ENCODE assay signal across 11 mouse cellular contexts in genomic region chr11:102025354-102025753, GRCm38 (mm10). TPM values are rescaled to one million over a fixed set of nuclear protein-coding genes. Genes with fewer than 3 reads are reported as not detected.
DNase-seq lines count a peak whose midpoint lies in the region; ATAC-seq and TF ChIP-seq lines count a peak whose summit lies in the region.
"Had no signal": no experiment of that assay in that cellular context is flagged by ENCODE, and none has a peak within 500 bp of the region (broad histone marks: within the 10 kb centered on the region; RNA-seq: fewer than 3 reads in every experiment).

No protein-coding gene starts in this region.

- DNase-seq in cerebellum, adult 2 months = peak; percentile 53 to 61
- no peak for DNase-seq in left cerebral cortex, adult 2 months (ENCODE audit: extremely low spot score in 1 of 2, low spot score in 2 of 2)
- no peak for DNase-seq in left cerebral cortex, postnatal 4 days
- no peak for DNase-seq in hindbrain, embryonic 14.5 days (ENCODE audit: low spot score)
- no peak for DNase-seq in retina, embryonic 14.5 days (ENCODE audit: low spot score)
- DNase-seq: spleen, adult 18-20 months had no signal

- peaks cover 37% of the 10 kb centered on the region for H3K4me1 ChIP-seq in cerebellum, adult 2 months (ENCODE audit: control insufficient read depth, insufficient read depth, low read length)
- peaks cover 32% of the 10 kb centered on the region for H3K4me1 ChIP-seq in hindbrain, embryonic 14.5 days (replicated peaks; ENCODE audit: control insufficient read depth, insufficient read depth, low read length)
- H3K4me1 ChIP-seq in neural tube, embryonic 14.5 days (ENCODE audit: control insufficient read depth, insufficient read depth, low read length) = peaks cover 19% of the 10 kb centered on the region

- intact Hi-C loops in left cerebral cortex, adult 2 months (cut with DNase I) = no loop called here
- intact Hi-C loops in left cerebral cortex, postnatal 4 days (cut with DNase I) = loop anchor here (5.0 kb wide), 1 partner anchor 33 kb away; no protein-coding TSS in a partner anchor

- H3K4me3 ChIP-seq in cerebellum, adult 2 months (replicated peaks; ENCODE audit: insufficient read depth, low read depth, low read length) = peak overlapping the region; percentile 74
- peak overlapping the region; percentile 79 for H3K4me3 ChIP-seq in left cerebral cortex, adult 2 months
- H3K4me3 ChIP-seq in hindbrain, embryonic 14.5 days (replicated peaks; ENCODE audit: low read length) = peak overlapping the region; percentile 79; the same call in 1 of the 2 replicates
- peak overlapping the region; percentile 77 for H3K4me3 ChIP-seq in neural tube, embryonic 14.5 days (ENCODE audit: low read depth, low read length)

- peaks cover 14% of the 10 kb centered on the region for H3K36me3 ChIP-seq in hindbrain, embryonic 14.5 days (replicated peaks; ENCODE audit: control insufficient read depth, insufficient read depth)
- H3K36me3 ChIP-seq in neural tube, embryonic 14.5 days (ENCODE audit: control insufficient read depth, insufficient read depth, low read length) = no peaks in the 10 kb centered on the region

- peak overlapping the region; percentile 17; the same call in 1 of the 2 replicates for H3K9ac ChIP-seq in hindbrain, embryonic 14.5 days
- H3K9ac ChIP-seq in neural tube, embryonic 14.5 days (replicated peaks; ENCODE audit: low read depth, low read length) = 0 out of 2 replicates have a peak overlapping the region, but pooled peaks have one; percentile 0

- no peak for TF ChIP-seq POLR2A in cerebellum, adult 2 months (IDR thresholded peaks at IDR 0.05; ENCODE audit: borderline replicate concordance, insufficient read depth, low read length)

- H3K4me2 ChIP-seq in hindbrain, embryonic 14.5 days (replicated peaks) = peak overlapping the region; percentile 75
- H3K4me2 ChIP-seq in neural tube, embryonic 14.5 days (ENCODE audit: low read depth, low read length) = peak overlapping the region; percentile 72

- no peak for TF ChIP-seq CTCF in cerebellum, adult 2 months (IDR thresholded peaks at IDR 0.05; ENCODE audit: borderline replicate concordance, insufficient read depth, low read depth, low read length)
- no peak for TF ChIP-seq CTCF in left cerebral cortex, adult 2 months (IDR thresholded peaks at IDR 0.05)

- H3K27me3 ChIP-seq in cerebellum, adult 2 months (ENCODE audit: control insufficient read depth, insufficient read depth, low read length) = no peaks in the 10 kb centered on the region
- no peaks in the 10 kb centered on the region for H3K27me3 ChIP-seq in hindbrain, embryonic 14.5 days (ENCODE audit: control insufficient read depth, insufficient read depth, low read length)
- H3K27me3 ChIP-seq in neural tube, embryonic 14.5 days (ENCODE audit: control insufficient read depth, insufficient read depth, low read length) = no peaks in the 10 kb centered on the region

- WGBS in cerebellum, adult 2 months = 8% methylated on average over 7 of the region's 7 CpGs
- 34% methylated on average over 7 of the region's 7 CpGs for WGBS in hindbrain, embryonic 14.5 days
- 27% methylated on average over 7 of the region's 7 CpGs for WGBS in neural tube, embryonic 14.5 days

- no peak for ATAC-seq in cerebellum, adult (ENCODE audit: insufficient number of reproducible peaks, low FRiP score, low TSS enrichment)
- no peak for ATAC-seq in hindbrain, embryonic 14.5 days (ENCODE audit: low FRiP score)
- no peak for ATAC-seq in neural tube, embryonic 14.5 days (ENCODE audit: low read depth)
- no peak for ATAC-seq in erythroid progenitor cell, adult 5-6 weeks (replicated peaks; ENCODE audit: low FRiP score, poor library complexity, severe bottlenecking)

- peak overlapping the region; percentile 87 for H3K27ac ChIP-seq in cerebellum, adult 2 months (ENCODE audit: insufficient read depth, low read length)
- peak overlapping the region; percentile 93 for H3K27ac ChIP-seq in left cerebral cortex, adult 2 months
- no peak overlapping the region for H3K27ac ChIP-seq in hindbrain, embryonic 14.5 days
- no peak overlapping the region for H3K27ac ChIP-seq in neural tube, embryonic 14.5 days (ENCODE audit: low read depth, low read length)

- no peaks in the 10 kb centered on the region for H3K9me3 ChIP-seq in hindbrain, embryonic 14.5 days (ENCODE audit: control insufficient read depth, low read length)
- H3K9me3 ChIP-seq in neural tube, embryonic 14.5 days (ENCODE audit: control insufficient read depth, low read length) = no peaks in the 10 kb centered on the region

RNA-seq across cellular contexts. Expression of gene Mpp3, which starts 2.9 kb away (rescaled TPM):
- 158 and 185 TPM in 2 replicates for polyA plus RNA-seq in cerebellum, adult 2 months (2012; rRNA removed)
- total RNA-seq in left cerebral cortex, adult 2 months (2021) = 10 to 100 TPM; 94.6 to 98.8 TPM
- 10 to 100 TPM; 53.1 to 56.3 TPM for total RNA-seq in left cerebral cortex, postnatal 4 days (2021)
- polyA plus RNA-seq in hindbrain, embryonic 14.5 days (2014; fragmentation: Nextera tagmentation; extraction: Ambion mirVana) = 53.5 and 57.2 TPM in 2 replicates
- 57.0 and 57.3 TPM in 2 replicates for polyA plus RNA-seq in neural tube, embryonic 14.5 days (2014; fragmentation: Nextera tagmentation; extraction: Ambion mirVana)
- total RNA-seq in erythroid progenitor cell, adult 5-6 weeks (2015; ENCODE audit: low replicate concordance) = not detected in 2 replicates
- not detected in 2 replicates for total RNA-seq in erythroid progenitor cell, adult 5-6 weeks (2017; ENCODE audit: low replicate concordance)

RNA-seq across cellular contexts. Expression of gene Cd300lg, which starts 16.0 kb away (rescaled TPM):
- polyA plus RNA-seq in cerebellum, adult 2 months (2012; rRNA removed) = 0.38 and 0.63 TPM in 2 replicates
- total RNA-seq in left cerebral cortex, adult 2 months (2021) = not detected
- not detected for total RNA-seq in left cerebral cortex, postnatal 4 days (2021)
- polyA plus RNA-seq in hindbrain, embryonic 14.5 days (2014; fragmentation: Nextera tagmentation; extraction: Ambion mirVana) = 0.27 TPM in 1 of 2 replicates, not detected in the other
- 0.31 and 0.44 TPM in 2 replicates for polyA plus RNA-seq in neural tube, embryonic 14.5 days (2014; fragmentation: Nextera tagmentation; extraction: Ambion mirVana)
- total RNA-seq in erythroid progenitor cell, adult 5-6 weeks (2015; ENCODE audit: low replicate concordance) = 0.42 and 3.6 TPM in 2 replicates
- total RNA-seq in erythroid progenitor cell, adult 5-6 weeks (2017; ENCODE audit: low replicate concordance) = 0.23 and 0.64 TPM in 2 replicates

RNA-seq across cellular contexts. Expression of gene Dusp3, which starts 38.5 kb away (rescaled TPM):
- 86.0 and 98.5 TPM in 2 replicates for polyA plus RNA-seq in cerebellum, adult 2 months (2012; rRNA removed)
- 100 to 1,000 TPM; 206 to 220 TPM for total RNA-seq in left cerebral cortex, adult 2 months (2021)
- 10 to 100 TPM; 53.2 to 56.5 TPM for total RNA-seq in left cerebral cortex, postnatal 4 days (2021)
- 24.0 and 24.7 TPM in 2 replicates for polyA plus RNA-seq in hindbrain, embryonic 14.5 days (2014; fragmentation: Nextera tagmentation; extraction: Ambion mirVana)
- 24.4 and 25.0 TPM in 2 replicates for polyA plus RNA-seq in neural tube, embryonic 14.5 days (2014; fragmentation: Nextera tagmentation; extraction: Ambion mirVana)
- total RNA-seq in erythroid progenitor cell, adult 5-6 weeks (2015; ENCODE audit: low replicate concordance) = 0.42 and 3.2 TPM in 2 replicates
- 1.6 and 2.7 TPM in 2 replicates for total RNA-seq in erythroid progenitor cell, adult 5-6 weeks (2017; ENCODE audit: low replicate concordance)

RNA-seq across cellular contexts. Expression of gene Cfap97d1, which starts 41.3 kb away (rescaled TPM):
- not detected in 2 replicates for polyA plus RNA-seq in cerebellum, adult 2 months (2012; rRNA removed)
- total RNA-seq in left cerebral cortex, adult 2 months (2021) = not detected
- not detected for total RNA-seq in left cerebral cortex, postnatal 4 days (2021)
- polyA plus RNA-seq in hindbrain, embryonic 14.5 days (2014; fragmentation: Nextera tagmentation; extraction: Ambion mirVana) = not detected in 2 replicates
- not detected in 2 replicates for polyA plus RNA-seq in neural tube, embryonic 14.5 days (2014; fragmentation: Nextera tagmentation; extraction: Ambion mirVana)
- not detected in 2 replicates for total RNA-seq in erythroid progenitor cell, adult 5-6 weeks (2015; ENCODE audit: low replicate concordance)
- total RNA-seq in erythroid progenitor cell, adult 5-6 weeks (2017; ENCODE audit: low replicate concordance) = not detected in 2 replicates
- polyA plus RNA-seq: brain, embryonic 14.5 days; limb, embryonic 14.5 days had no signal

RNA-seq across cellular contexts. Expression of gene Sost, which starts 58.5 kb away (rescaled TPM):
- polyA plus RNA-seq in cerebellum, adult 2 months (2012; rRNA removed) = 1.4 and 1.7 TPM in 2 replicates
- total RNA-seq in left cerebral cortex, adult 2 months (2021) = not detected
- total RNA-seq in left cerebral cortex, postnatal 4 days (2021) = not detected
- not detected in 2 replicates for polyA plus RNA-seq in hindbrain, embryonic 14.5 days (2014; fragmentation: Nextera tagmentation; extraction: Ambion mirVana)
- not detected in 2 replicates for polyA plus RNA-seq in neural tube, embryonic 14.5 days (2014; fragmentation: Nextera tagmentation; extraction: Ambion mirVana)
- not detected in 2 replicates for total RNA-seq in erythroid progenitor cell, adult 5-6 weeks (2015; ENCODE audit: low replicate concordance)
- total RNA-seq in erythroid progenitor cell, adult 5-6 weeks (2017; ENCODE audit: low replicate concordance) = not detected in 2 replicates

Comparison
In these comparisons a context has a peak if more than half of its experiments do, and no peak if none do; other contexts are left out.
1. DNase-seq: peak in cerebellum, adult 2 months (2 of 2); none in left cerebral cortex, adult 2 months (0 of 2), left cerebral cortex, postnatal 4 days (single experiment), hindbrain, embryonic 14.5 days (single experiment) and retina, embryonic 14.5 days (single experiment).
2. H3K27ac ChIP-seq: peak in cerebellum, adult 2 months (single experiment) and left cerebral cortex, adult 2 months (single experiment); none in hindbrain, embryonic 14.5 days (single experiment) and neural tube, embryonic 14.5 days (single experiment).
3. RNA of gene Mpp3, which starts 2.9 kb away (total RNA-seq): 94.6 to 98.8 TPM in left cerebral cortex, adult 2 months and 53.1 to 56.3 TPM in left cerebral cortex, postnatal 4 days; not detected in erythroid progenitor cell, adult 5-6 weeks; every median in the first group is over 10 times any median in the second.
4. RNA of gene Dusp3, which starts 38.5 kb away (total RNA-seq): 206 to 220 TPM in left cerebral cortex, adult 2 months and 53.2 to 56.5 TPM in left cerebral cortex, postnatal 4 days; 0.42 to 3.2 TPM in erythroid progenitor cell, adult 5-6 weeks; every median in the first group is over 10 times any median in the second.
5. Peak in every context shown above with its lines, with median percentiles within 50 percentile points of each other: H3K4me3 ChIP-seq.